Mouse (Mus musculus): ENCODE results near the gene Prepl. TPM values are rescaled to one million over a fixed set of nuclear protein-coding genes. Genes with fewer than 3 reads are reported as not detected.

Gene Prepl
- polyA plus RNA-seq (2014; fragmentation: Nextera tagmentation; extraction: Ambion mirVana), result 31.7 and 36.5 TPM in 2 replicates

GRCm38 (mm10) chr17:85090120-85091099 is at the start of gene Prepl, which contains the start of gene Camkmt:
Gene Prepl, minus strand, starts transcription at chr17:85090241.
Gene Camkmt, plus strand, starts transcription at chr17:85090552.
- Histone ChIP-seq H3K36me3 (ENCODE audit: control insufficient read depth, insufficient read depth, low read length) (no peaks in the 10 kb centered on the region), H3K27ac (ENCODE audit: low read length) (peak within 1 kb of the TSS; percentile 69), H3K4me2 (replicated peaks; ENCODE audit: low read depth, low read length) (peak within 1 kb of the TSS; percentile 76), H3K9me3 (ENCODE audit: control insufficient read depth, low read depth, low read length) (no peaks in the 10 kb centered on the region), H3K4me3 (ENCODE audit: low read depth, low read length) (peak within 1 kb of the TSS; percentile 69), H3K27me3 (ENCODE audit: control insufficient read depth, insufficient read depth, low read length) (no peaks in the 10 kb centered on the region), H3K4me1 (ENCODE audit: control insufficient read depth, insufficient read depth, low read length) (peaks cover 8% of the 10 kb centered on the region; the same call in 1 of the 2 replicates), H3K9ac (replicated peaks; ENCODE audit: low read depth, low read length) (peak within 1 kb of the TSS; percentile 60)
- under 1% methylated on average over 63 of the region's 63 CpGs for WGBS
- peak; percentile 99 for ATAC-seq (ENCODE audit: insufficient number of reproducible peaks, insufficient read depth, low FRiP score, low read depth)

GRCm38 (mm10) chr17:85138393-85138792 is 48.4 kb upstream of the Prepl start:
- Histone ChIP-seq H3K4me3 (ENCODE audit: low read depth, low read length) (no peak overlapping the region), H3K27me3 (ENCODE audit: control insufficient read depth, insufficient read depth, low read length) (no peaks in the 10 kb centered on the region), H3K9ac (replicated peaks; ENCODE audit: low read depth, low read length) (no peak overlapping the region), H3K9me3 (ENCODE audit: control insufficient read depth, low read depth, low read length) (no peaks in the 10 kb centered on the region), H3K4me2 (replicated peaks; ENCODE audit: low read depth, low read length) (no peak overlapping the region), H3K27ac (ENCODE audit: low read length) (no peak overlapping the region), H3K4me1 (ENCODE audit: control insufficient read depth, insufficient read depth, low read length) (no peaks in the 10 kb centered on the region), H3K36me3 (ENCODE audit: control insufficient read depth, insufficient read depth, low read length) (no peaks in the 10 kb centered on the region)
- 71% methylated on average over 1 of the region's 1 CpGs for WGBS
- ATAC-seq (ENCODE audit: insufficient number of reproducible peaks, insufficient read depth, low FRiP score, low read depth), result no peak

- Histone ChIP-seq H3K9ac (replicated peaks; ENCODE audit: low read depth, low read length) (no peak overlapping the region), H3K4me3 (ENCODE audit: low read depth, low read length) (no peak overlapping the region), H3K27ac (ENCODE audit: low read length) (no peak overlapping the region), H3K36me3 (ENCODE audit: control insufficient read depth, insufficient read depth, low read length) (no peaks in the 10 kb centered on the region), H3K4me2 (replicated peaks; ENCODE audit: low read depth, low read length) (no peak overlapping the region), H3K27me3 (ENCODE audit: control insufficient read depth, insufficient read depth, low read length) (no peaks in the 10 kb centered on the region), H3K9me3 (ENCODE audit: control insufficient read depth, low read depth, low read length) (no peaks in the 10 kb centered on the region), H3K4me1 (ENCODE audit: control insufficient read depth, insufficient read depth, low read length) (peaks cover 6% of the 10 kb centered on the region; the same call in 1 of the 2 replicates)
- 28% methylated on average over 4 of the region's 4 CpGs for WGBS
- ATAC-seq (ENCODE audit: insufficient number of reproducible peaks, insufficient read depth, low FRiP score, low read depth), result no peak
These were observed 26.6 kb upstream of the Prepl start for GRCm38 (mm10) chr17:85116643-85117042.

- H3K4me2 ChIP-seq (replicated peaks; ENCODE audit: low read depth, low read length), result no peak overlapping the region
- 80% methylated on average over 8 of the region's 8 CpGs for WGBS
- H3K36me3 ChIP-seq (ENCODE audit: control insufficient read depth, insufficient read depth, low read length), result no peaks in the 10 kb centered on the region
- no peaks in the 10 kb centered on the region for H3K9me3 ChIP-seq (ENCODE audit: control insufficient read depth, low read depth, low read length)
- ATAC-seq (ENCODE audit: insufficient number of reproducible peaks, insufficient read depth, low FRiP score, low read depth), result no peak
- H3K4me3 ChIP-seq (ENCODE audit: low read depth, low read length), result no peak overlapping the region
- H3K27ac ChIP-seq (ENCODE audit: low read length), result no peak overlapping the region
- no peaks in the 10 kb centered on the region for H3K27me3 ChIP-seq (ENCODE audit: control insufficient read depth, insufficient read depth, low read length)
- H3K4me1 ChIP-seq (ENCODE audit: control insufficient read depth, insufficient read depth, low read length), result no peaks in the 10 kb centered on the region
- no peak overlapping the region for H3K9ac ChIP-seq (replicated peaks; ENCODE audit: low read depth, low read length)
These were observed 23.4 kb upstream of the Prepl start for GRCm38 (mm10) chr17:85113441-85113840.

- Histone ChIP-seq H3K36me3 (ENCODE audit: control insufficient read depth, insufficient read depth, low read length) (no peaks in the 10 kb centered on the region), H3K4me2 (replicated peaks; ENCODE audit: low read depth, low read length) (no peak overlapping the region), H3K27me3 (ENCODE audit: control insufficient read depth, insufficient read depth, low read length) (no peaks in the 10 kb centered on the region), H3K4me1 (ENCODE audit: control insufficient read depth, insufficient read depth, low read length) (no peaks in the 10 kb centered on the region), H3K9me3 (ENCODE audit: control insufficient read depth, low read depth, low read length) (no peaks in the 10 kb centered on the region), H3K4me3 (ENCODE audit: low read depth, low read length) (no peak overlapping the region), H3K9ac (replicated peaks; ENCODE audit: low read depth, low read length) (no peak overlapping the region), H3K27ac (ENCODE audit: low read length) (no peak overlapping the region)
- no peak for ATAC-seq (ENCODE audit: insufficient number of reproducible peaks, insufficient read depth, low FRiP score, low read depth)
- 100% methylated on average over 1 of the region's 1 CpGs for WGBS
These were observed 20.6 kb upstream of the Prepl start for GRCm38 (mm10) chr17:85110640-85111039.

GRCm38 (mm10) chr17:85103310-85103709 is 13.3 kb upstream of the Prepl start:
- 23% methylated on average over 2 of the region's 2 CpGs for WGBS
- no peaks in the 10 kb centered on the region for H3K27me3 ChIP-seq (ENCODE audit: control insufficient read depth, insufficient read depth, low read length)
- H3K9me3 ChIP-seq (ENCODE audit: control insufficient read depth, low read depth, low read length), result no peaks in the 10 kb centered on the region
- peak; percentile 56; the same call in 1 of the 2 replicates for ATAC-seq (ENCODE audit: insufficient number of reproducible peaks, insufficient read depth, low FRiP score, low read depth)
- no peaks in the 10 kb centered on the region for H3K36me3 ChIP-seq (ENCODE audit: control insufficient read depth, insufficient read depth, low read length)
- no peak overlapping the region for H3K4me2 ChIP-seq (replicated peaks; ENCODE audit: low read depth, low read length)
- no peak overlapping the region for H3K4me3 ChIP-seq (ENCODE audit: low read depth, low read length)
- no peak overlapping the region for H3K9ac ChIP-seq (replicated peaks; ENCODE audit: low read depth, low read length)
- no peak overlapping the region for H3K27ac ChIP-seq (ENCODE audit: low read length)
- no peaks in the 10 kb centered on the region for H3K4me1 ChIP-seq (ENCODE audit: control insufficient read depth, insufficient read depth, low read length)

- no peak overlapping the region for H3K4me2 ChIP-seq (replicated peaks; ENCODE audit: low read depth, low read length)
- no peaks in the 10 kb centered on the region for H3K27me3 ChIP-seq (ENCODE audit: control insufficient read depth, insufficient read depth, low read length)
- no peaks in the 10 kb centered on the region for H3K36me3 ChIP-seq (ENCODE audit: control insufficient read depth, insufficient read depth, low read length)
- H3K9ac ChIP-seq (replicated peaks; ENCODE audit: low read depth, low read length), result no peak overlapping the region
- 87% methylated on average over 7 of the region's 7 CpGs for WGBS
- no peak for ATAC-seq (ENCODE audit: insufficient number of reproducible peaks, insufficient read depth, low FRiP score, low read depth)
- 0 out of 2 replicates have a peak, but pooled peaks cover 5% of the 10 kb centered on the region for H3K9me3 ChIP-seq (ENCODE audit: control insufficient read depth, low read depth, low read length)
- no peak overlapping the region for H3K27ac ChIP-seq (ENCODE audit: low read length)
- H3K4me1 ChIP-seq (ENCODE audit: control insufficient read depth, insufficient read depth, low read length), result no peaks in the 10 kb centered on the region
- H3K4me3 ChIP-seq (ENCODE audit: low read depth, low read length), result no peak overlapping the region
These were observed 11.7 kb upstream of the Prepl start for GRCm38 (mm10) chr17:85101751-85102150.

GRCm38 (mm10) chr17:85100232-85100631 is 10.2 kb upstream of the Prepl start:
- ATAC-seq (ENCODE audit: insufficient number of reproducible peaks, insufficient read depth, low FRiP score, low read depth), result no peak
- WGBS, result 81% methylated on average over 3 of the region's 3 CpGs
- no peak overlapping the region for H3K27ac ChIP-seq (ENCODE audit: low read length)
- H3K36me3 ChIP-seq (ENCODE audit: control insufficient read depth, insufficient read depth, low read length), result no peaks in the 10 kb centered on the region
- H3K4me3 ChIP-seq (ENCODE audit: low read depth, low read length), result no peak overlapping the region
- H3K4me2 ChIP-seq (replicated peaks; ENCODE audit: low read depth, low read length), result no peak overlapping the region
- no peaks in the 10 kb centered on the region for H3K27me3 ChIP-seq (ENCODE audit: control insufficient read depth, insufficient read depth, low read length)
- H3K9ac ChIP-seq (replicated peaks; ENCODE audit: low read depth, low read length), result no peak overlapping the region
- 0 out of 2 replicates have a peak, but pooled peaks cover 5% of the 10 kb centered on the region for H3K9me3 ChIP-seq (ENCODE audit: control insufficient read depth, low read depth, low read length)
- H3K4me1 ChIP-seq (ENCODE audit: control insufficient read depth, insufficient read depth, low read length), result no peaks in the 10 kb centered on the region
